Mouse (Mus musculus) heart, adult 8-10 months (tissue): Measurements from ENCODE around the gene 3110040M04Rik. TPM values are rescaled to one million over a fixed set of nuclear protein-coding genes. Genes with fewer than 3 reads are reported as not detected.
"Not testable (repeated sequence)": the region's sequence is repeated elsewhere in the genome, so short reads cannot be mapped to it uniquely, and the experiment has no call there.

ENCODE experiments used
- DNase-seq: peaks from one replicate; pipeline ENCODE4 v3.0.0; 2022; ENCODE audit warnings: low spot score
- total RNA-seq, 4 experiments: library from RNA; stranded (reverse); gene quantifications; 2 replicates each; pipeline ENCODE4 v1.2.4; 2022

Gene 3110040M04Rik
- total RNA-seq, result not detected

DNA sequence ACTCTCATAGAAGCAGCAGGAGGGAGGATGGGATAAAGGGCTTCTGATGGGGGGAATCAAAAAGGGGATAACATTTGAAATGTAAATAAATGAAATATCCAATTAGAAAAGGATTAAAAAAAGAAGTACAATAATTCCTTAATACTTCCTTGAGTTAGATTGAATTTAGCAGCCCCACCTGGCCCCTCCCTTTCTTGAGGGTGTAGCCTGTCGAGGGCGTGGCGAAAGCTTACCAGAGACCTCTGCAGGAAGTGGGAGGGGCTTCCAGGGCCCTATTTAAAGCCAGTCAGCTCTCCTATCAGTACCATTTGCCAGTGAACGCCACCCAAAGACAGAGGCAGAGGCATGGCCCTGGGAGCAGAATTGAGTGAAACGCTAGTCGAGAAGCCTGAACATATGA, at the start of gene 3110040M04Rik:
Gene 3110040M04Rik (plus strand): TSS at position 304 of the 400 bp plus-strand sequence.
- DNase-seq, result not testable (repeated sequence)

DNA sequence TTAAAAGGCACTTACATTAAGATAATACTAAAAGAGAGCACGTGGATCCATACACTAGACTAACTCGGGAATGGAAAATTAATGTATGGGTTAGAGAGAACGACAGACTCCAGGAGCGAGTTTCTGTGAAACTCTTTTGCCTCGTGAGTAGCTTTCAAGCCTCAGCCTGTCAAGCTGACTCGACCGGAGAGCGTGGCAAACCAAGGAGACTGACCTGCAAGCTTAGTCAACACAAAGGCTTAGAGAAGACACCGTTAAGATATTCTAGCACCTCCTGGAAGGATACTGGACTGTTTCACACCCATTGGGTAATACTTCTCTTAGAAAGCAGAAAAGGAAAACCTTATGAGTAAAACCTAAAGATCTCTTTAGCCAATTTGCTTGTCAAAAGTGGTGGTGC, 49.8 kb upstream of the 3110040M04Rik start:
- not testable (repeated sequence) for DNase-seq

- no peak for DNase-seq
Measured at GRCm38 (mm10) chr1:151156129-151156528, 47.8 kb upstream of the 3110040M04Rik start.

DNA sequence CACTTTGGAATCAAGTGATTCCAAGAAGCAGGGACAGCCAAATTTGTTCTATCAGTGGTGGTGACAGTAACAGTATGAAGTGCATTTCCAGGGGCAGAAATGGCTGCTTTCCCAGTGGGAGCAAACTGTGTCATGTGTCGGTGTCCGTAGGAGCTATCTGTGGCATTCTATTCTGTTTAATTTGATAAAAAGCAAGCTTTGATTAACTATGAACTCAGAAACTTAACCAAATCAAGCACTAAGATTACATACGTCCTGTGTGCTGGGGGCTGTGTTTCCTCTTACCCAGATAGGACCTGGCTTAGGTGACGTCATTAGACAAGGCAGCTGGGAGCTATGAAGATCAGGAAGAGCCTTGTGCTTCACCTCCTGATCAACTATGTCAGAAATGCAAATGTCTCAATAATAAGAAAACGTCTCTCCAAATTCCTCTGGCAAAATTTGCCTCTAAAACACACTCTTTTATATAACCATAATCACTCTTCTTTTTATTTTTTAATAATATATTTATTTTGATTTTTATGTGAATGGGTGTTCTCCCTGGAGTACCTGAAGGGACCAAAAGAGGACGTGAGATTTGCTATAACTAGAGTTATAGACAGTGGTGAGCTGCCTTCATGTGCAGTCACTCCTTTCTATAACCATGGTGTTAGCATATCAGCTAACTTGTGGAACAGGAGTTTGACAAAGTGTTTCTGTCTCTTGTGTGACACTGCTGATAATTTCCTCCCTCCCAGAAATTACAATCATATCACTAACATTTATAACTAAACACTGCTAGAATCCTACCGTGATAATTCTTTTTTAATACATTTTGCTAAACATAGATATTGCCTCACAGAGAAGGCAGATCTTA, 46.9 kb upstream of the 3110040M04Rik start:
- DNase-seq, result no peak

- DNase-seq, result no peak
Measured at GRCm38 (mm10) chr1:151157963-151158856, 45.7 kb upstream of the 3110040M04Rik start.

DNA sequence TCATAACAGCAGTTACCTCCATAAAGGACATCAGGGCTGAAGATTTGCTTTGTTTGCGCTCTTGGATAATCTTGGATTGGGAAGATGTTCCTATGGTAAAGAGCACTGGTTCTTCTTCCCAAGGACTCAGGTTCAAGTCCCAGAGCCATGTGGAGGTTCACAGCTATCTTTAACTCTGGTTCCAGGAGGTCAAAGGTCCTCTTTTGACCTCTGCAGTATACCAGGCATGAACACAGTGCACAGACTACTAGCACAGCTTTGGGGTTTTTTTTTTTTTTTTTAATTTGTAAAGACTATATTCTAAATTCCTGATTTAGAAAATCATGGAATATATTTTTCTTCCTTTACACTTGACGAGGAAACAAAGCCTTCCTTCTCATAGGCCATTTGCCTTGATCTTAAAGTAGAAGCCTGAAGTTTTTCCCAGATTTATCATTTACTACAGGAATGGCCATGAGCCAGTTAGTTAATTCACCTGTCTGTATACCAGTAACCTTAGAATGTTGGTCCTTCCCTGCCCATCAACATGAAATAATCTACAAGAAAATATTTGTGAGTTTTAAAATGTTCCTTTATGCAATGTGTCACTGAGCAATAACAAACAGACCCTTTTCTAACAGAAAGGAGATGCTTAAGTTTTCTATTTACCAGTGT, 44.9 kb upstream of the 3110040M04Rik start:
- no peak for DNase-seq

- no peak for DNase-seq
Measured at GRCm38 (mm10) chr1:151166031-151166430, 37.9 kb upstream of the 3110040M04Rik start.

DNA sequence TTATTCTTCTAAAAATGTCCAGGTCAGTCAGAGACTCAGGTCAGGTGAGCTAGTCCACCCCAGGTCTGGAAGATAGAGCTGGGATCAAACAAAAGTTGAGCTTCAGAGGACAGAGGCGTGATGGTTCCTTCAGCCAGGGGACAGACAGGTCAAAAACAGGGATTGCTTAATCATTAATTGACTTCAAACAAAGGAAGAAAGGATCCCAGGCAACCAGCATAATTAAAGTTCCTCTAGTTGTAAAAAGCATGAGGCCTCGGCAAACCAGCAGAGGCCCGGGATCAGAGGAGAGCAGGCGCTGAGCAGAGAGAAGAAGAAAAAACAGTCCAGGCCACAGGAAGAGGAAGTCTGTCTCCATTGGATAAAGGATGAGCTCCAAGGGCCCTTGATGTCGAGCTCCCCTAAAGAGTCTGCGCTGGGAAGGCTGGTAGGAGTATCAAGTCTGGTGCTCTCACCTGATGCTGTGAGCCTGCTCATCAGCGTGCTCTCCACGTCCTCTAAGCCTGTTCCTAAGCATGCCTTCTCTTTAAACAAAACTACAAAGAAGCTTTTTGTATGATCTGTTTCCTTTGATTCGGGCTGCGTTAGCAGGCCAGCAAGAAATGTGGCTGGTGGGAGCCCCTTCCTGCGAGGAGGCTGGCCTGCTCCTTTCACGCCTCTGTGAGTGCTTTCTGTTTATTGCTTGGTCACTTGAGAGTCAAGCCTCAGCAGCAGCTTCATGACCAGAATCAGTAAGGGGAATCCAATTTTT, 36.4 kb upstream of the 3110040M04Rik start:
- DNase-seq, result no peak

DNA sequence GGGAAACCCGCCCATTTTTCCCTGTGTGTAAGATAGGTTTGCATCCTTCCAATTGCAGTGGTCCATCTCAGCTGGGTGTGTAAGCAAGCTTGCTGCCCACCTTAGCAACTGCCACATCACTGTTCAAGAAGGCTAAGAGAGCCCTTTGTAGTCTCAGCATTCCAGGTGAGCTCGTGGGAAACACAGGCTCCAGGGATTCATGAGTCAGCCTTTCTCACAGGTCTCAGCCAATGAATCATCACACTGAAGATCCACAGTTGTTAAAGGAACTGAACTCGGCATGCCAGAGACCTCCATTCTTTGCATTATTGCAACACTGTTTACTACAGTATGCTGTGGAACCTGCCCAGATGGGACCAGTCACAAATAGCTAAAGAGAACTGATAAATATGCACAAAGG, 35.3 kb upstream of the 3110040M04Rik start:
- no peak for DNase-seq

DNA sequence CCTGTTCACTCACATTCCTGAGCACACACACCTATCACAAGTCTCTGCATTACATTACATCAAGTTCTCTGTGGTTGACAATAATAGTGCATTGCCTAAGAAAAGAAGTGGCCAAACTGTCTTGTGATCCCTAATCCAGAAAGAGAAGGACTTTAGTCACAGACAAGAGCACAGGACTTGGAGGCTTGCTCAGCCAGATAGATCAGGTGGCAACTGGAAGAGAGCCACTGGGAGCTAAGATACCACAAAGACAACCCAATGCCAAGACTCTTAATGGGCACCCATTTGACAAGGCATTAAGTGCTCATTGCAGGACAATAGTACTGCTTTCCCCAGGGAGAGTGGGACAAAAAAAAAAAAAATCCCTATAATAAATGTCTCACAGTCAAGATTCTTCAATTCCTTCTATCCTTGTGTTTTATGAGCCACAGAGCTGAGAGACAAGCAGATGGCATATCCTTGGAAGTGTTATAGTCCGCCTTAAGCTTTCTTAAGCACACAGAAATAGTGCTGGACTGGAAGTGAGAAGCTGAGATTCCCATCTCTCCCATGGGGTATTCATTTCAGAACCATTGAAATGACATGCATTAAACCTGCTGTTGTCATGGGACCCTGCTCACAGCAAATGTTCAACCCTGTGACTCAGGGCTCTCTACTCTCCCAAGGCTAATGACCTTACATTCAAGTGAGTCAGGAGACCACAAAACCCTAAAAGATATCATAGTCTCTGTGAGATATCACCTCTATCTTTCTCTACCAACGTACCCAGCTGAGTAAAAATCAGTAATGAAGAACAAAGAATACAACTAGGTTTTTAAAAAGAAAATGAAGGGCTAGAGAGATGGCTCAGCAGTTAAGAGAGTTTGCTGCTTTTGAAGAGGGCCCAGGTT, 32.1 kb upstream of the 3110040M04Rik start:
- DNase-seq, result peak; percentile 75

DNA sequence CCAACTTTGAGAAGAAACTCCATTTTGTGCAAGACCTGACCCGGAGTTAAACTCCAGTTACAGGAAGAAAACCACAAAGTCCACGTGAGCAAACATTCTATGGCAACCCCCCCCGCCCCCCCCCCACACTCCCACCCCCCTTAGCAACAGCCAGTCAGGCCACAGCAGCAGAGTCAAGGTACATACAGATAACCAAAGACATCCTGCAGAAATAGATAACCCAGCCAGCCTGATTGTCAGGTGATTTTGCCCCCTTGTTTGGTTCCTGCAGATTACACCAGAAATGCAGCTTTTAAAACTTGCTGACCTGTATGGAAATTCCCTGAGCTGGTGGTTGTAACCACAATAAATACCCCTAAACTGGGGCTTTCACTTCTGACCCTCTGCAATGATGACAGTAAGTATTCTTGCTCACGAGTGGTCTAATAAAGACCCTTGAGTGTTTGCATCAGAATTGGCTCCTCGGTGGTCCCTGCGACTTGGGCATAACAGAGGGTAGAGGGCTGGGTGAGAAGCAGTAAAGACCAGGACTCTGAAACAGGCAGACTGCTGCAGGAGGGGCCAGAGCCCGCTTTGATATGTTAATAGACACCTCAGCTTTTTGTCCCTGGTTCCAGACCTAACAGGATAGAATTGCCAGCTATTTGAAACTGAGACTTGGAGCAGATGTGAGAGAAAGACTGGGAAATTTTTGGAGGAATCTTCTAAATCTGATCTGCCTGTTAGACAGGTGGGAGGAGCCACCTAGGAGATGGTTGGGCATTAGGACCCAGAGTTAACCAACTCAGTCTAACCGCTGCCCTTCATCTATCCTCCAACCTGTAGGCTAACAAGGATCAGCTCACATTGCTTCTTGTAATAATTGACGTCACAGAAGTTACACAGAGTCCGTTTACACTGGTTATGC, 26.6 kb upstream of the 3110040M04Rik start:
- DNase-seq, result no peak

GRCm38 (mm10) chr1:151177937-151178271, 26.0 kb upstream of the 3110040M04Rik start:
- DNase-seq, result no peak

DNA sequence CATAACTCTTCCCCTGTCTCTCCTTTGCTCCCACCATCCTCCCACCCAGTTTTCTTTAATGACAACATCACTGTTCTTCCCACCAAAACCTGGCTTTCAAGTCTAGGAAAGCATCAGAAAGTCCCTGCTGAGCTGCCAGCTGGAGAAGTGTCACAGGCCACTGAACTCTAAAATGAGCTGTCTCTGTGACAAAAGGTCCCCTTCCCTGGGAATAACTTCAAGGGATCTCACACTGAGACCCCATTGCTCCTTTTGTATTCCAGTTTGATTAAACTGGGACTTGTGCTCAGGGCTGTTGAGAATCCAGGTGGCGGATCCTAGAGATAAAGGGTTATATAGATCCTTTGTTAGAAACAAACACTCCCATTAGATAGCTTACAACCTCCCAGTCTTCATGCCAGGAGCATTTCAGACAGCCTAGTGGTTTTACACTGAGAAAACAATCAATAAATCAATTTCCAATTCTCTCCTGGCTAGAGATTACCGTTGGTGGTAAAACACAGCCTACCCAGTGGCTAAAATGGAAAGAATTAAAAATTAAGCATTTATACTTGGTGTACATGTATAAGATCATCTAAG, 25.3 kb upstream of the 3110040M04Rik start:
- DNase-seq, result no peak

GRCm38 (mm10) chr1:151180167-151180566, 23.8 kb upstream of the 3110040M04Rik start:
- no peak for DNase-seq

GRCm38 (mm10) chr1:151182266-151182665, 21.7 kb upstream of the 3110040M04Rik start, which contains the start of gene Gm47985:
Gene Gm47985 (plus strand): TSS chr1:151182537.
- not testable (repeated sequence) for DNase-seq

GRCm38 (mm10) chr1:151186186-151186585, 17.7 kb upstream of the 3110040M04Rik start:
- not testable (repeated sequence) for DNase-seq

DNA sequence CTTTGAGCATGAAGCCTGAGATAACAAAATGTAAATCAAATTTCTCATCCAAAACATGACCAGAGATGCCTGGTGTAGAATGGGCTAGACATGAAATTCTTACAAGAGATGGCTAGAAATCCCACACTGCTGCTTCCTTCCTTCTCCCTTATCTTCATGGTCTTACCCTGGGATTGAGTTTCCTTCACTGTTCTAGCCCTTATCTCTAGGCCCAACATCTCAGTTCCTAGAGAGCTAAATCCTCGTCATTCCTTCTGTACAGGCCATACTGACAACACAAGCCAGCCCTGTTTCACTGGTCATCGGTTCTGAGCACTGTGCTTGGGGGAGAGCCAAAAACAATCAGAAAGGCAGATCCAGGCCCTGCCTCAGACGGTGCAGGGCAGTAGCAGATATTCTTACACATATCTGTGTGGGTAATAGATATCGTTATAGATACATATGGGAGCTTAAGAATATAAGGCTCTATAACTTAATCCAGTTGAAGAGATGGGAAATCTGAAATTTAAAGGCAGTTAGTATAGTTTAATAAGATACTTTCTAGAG, 17.0 kb upstream of the 3110040M04Rik start:
- DNase-seq, result not testable (repeated sequence)

- no peak for DNase-seq
Measured at GRCm38 (mm10) chr1:151188469-151188868, 15.5 kb upstream of the 3110040M04Rik start.
